Mouse (Mus musculus): ENCODE results near the gene Deup1. TPM values are rescaled to one million over a fixed set of nuclear protein-coding genes. Genes with fewer than 3 reads are reported as not detected.
A peak's percentile ranks its signal among the peaks of the same experiment; 100 is the strongest.

The Deup1 gene
- total and polyA plus RNA-seq, 2 experiments from 2014 or later, result 1.7 to 2.6 TPM

- Histone ChIP-seq H3K27me3 (ENCODE audit: insufficient read depth, low read length) (no peaks in the 10 kb centered on the region), H3K9ac (replicated peaks; ENCODE audit: low read length) (no peak overlapping the region), H3K4me2 (ENCODE audit: low read depth, low read length) (no peak overlapping the region), H3K27ac (no peak overlapping the region), H3K4me3 (ENCODE audit: low read length) (no peak overlapping the region), H3K4me1 (ENCODE audit: insufficient read depth, low read length) (no peaks in the 10 kb centered on the region), H3K9me3 (ENCODE audit: low read length) (no peaks in the 10 kb centered on the region), H3K36me3 (ENCODE audit: insufficient read depth, low read length) (no peaks in the 10 kb centered on the region)
- no peak for DNase-seq (ENCODE audit: low spot score)
- no peak for ATAC-seq
- 94% methylated on average over 9 of the region's 9 CpGs for WGBS
- TF ChIP-seq CTCF (IDR thresholded peaks at IDR 0.05; ENCODE audit: low read depth), result no peak
These were observed 48.8 kb downstream of the Deup1 start for GRCm38 (mm10) chr9:15578946-15579345.

DNA sequence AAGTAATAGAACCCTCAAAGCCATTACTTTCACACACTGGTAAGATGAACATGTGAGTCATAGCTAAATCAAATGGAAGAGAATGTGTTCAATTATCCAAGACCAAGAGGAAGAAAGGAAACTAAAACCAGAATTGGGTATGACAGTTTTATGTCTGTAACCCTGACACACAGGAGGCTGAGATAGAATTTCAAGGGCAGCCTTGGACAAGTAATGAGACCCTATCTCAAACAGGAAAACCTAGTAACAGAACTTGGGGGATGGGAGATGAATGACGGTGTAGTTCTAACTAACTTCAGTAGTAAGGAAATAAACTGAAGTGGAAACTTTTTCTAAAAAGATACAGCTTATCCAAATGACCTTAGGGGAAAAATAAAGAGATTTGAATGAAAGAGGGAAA is 49.3 kb downstream of the Deup1 start:
- no peak for TF ChIP-seq CTCF (IDR thresholded peaks at IDR 0.05; ENCODE audit: low read depth)
- no peak overlapping the region for H3K27ac ChIP-seq
- H3K4me2 ChIP-seq (ENCODE audit: low read depth, low read length), result no peak overlapping the region
- ATAC-seq (no peak), DNase-seq (ENCODE audit: low spot score) (no peak)
- 81% methylated on average over 1 of the region's 1 CpGs for WGBS
- no peaks in the 10 kb centered on the region for H3K9me3 ChIP-seq (ENCODE audit: low read length)
- H3K27me3 ChIP-seq (ENCODE audit: insufficient read depth, low read length), result no peaks in the 10 kb centered on the region
- no peak overlapping the region for H3K9ac ChIP-seq (replicated peaks; ENCODE audit: low read length)
- H3K4me3 ChIP-seq (ENCODE audit: low read length), result no peak overlapping the region
- H3K4me1 ChIP-seq (ENCODE audit: insufficient read depth, low read length), result no peaks in the 10 kb centered on the region
- H3K36me3 ChIP-seq (ENCODE audit: insufficient read depth, low read length), result no peaks in the 10 kb centered on the region

DNA sequence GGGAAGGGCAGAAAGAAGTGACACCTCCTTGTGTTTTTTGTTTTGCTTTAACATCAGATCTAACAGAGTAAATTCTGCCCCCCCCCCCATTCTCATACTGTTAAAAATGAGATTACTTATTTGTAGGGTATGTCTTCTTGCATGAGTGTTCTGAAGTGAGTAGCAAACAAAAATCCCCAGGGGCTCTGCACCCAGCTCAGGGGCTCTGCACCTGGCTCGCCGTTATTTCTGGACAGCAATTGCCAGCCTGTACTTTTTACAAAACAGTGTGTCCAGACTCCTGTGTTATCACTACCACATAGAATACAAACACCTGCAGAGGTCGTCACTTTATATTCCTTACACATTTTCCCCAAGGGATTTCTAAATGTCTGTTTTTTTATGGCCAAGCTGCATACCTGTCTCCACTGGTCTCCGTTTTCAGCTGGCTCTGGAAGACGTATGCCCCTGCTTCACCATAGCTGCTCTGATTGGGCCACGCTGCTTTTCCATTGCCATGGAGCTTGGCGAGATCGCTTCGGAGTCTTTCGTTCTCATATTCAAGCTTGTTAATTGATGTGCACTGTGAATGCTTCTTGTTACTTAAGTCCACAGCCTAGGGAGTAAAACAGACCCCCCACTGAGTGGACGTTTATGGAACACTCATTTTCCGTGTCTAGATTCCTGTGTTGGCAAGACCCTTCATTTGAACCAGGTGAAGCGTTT is 52.8 kb downstream of the Deup1 start:
- no peak overlapping the region for H3K4me3 ChIP-seq (ENCODE audit: low read length)
- ATAC-seq (no peak), DNase-seq (ENCODE audit: low spot score) (no peak)
- no peak overlapping the region for H3K4me2 ChIP-seq (ENCODE audit: low read depth, low read length)
- 69% methylated on average over 13 of the region's 13 CpGs for WGBS
- no peaks in the 10 kb centered on the region for H3K4me1 ChIP-seq (ENCODE audit: insufficient read depth, low read length)
- no peak overlapping the region for H3K27ac ChIP-seq
- no peaks in the 10 kb centered on the region for H3K9me3 ChIP-seq (ENCODE audit: low read length)
- H3K9ac ChIP-seq (replicated peaks; ENCODE audit: low read length), result no peak overlapping the region
- TF ChIP-seq CTCF (IDR thresholded peaks at IDR 0.05; ENCODE audit: low read depth), result no peak
- no peaks in the 10 kb centered on the region for H3K27me3 ChIP-seq (ENCODE audit: insufficient read depth, low read length)
- no peaks in the 10 kb centered on the region for H3K36me3 ChIP-seq (ENCODE audit: insufficient read depth, low read length)

GRCm38 (mm10) chr9:15562353-15562752 is 65.4 kb downstream of the Deup1 start:
- no peak for TF ChIP-seq CTCF (IDR thresholded peaks at IDR 0.05; ENCODE audit: low read depth)
- Histone ChIP-seq H3K9me3 (ENCODE audit: low read length) (no peaks in the 10 kb centered on the region), H3K27me3 (ENCODE audit: insufficient read depth, low read length) (no peaks in the 10 kb centered on the region), H3K4me2 (ENCODE audit: low read depth, low read length) (no peak overlapping the region), H3K9ac (replicated peaks; ENCODE audit: low read length) (no peak overlapping the region), H3K4me3 (ENCODE audit: low read length) (no peak overlapping the region), H3K36me3 (ENCODE audit: insufficient read depth, low read length) (no peaks in the 10 kb centered on the region), H3K27ac (no peak overlapping the region), H3K4me1 (ENCODE audit: insufficient read depth, low read length) (no peaks in the 10 kb centered on the region)
- no peak for DNase-seq (ENCODE audit: low spot score)
- no peak for ATAC-seq
- 85% methylated on average over 7 of the region's 7 CpGs for WGBS

DNA sequence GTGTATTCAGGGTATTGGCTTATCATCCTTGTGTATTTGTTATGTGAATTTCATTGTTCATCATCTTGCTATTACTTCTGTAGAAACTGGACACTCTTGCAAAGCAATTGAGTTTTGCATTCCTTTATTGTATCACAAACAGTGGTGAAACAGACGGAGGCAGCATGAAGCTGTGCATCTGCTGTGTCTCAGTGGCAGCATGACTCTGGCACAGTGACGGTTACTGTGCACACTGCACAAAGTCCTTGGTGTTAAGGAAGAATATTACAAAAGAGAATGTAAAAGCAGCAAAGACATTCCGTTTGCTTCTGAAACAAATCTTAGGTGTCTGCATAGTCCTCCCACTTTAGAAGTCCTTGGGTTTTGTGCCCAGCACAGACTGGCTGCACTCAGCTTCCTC is 67.3 kb downstream of the Deup1 start:
- Histone ChIP-seq H3K36me3 (ENCODE audit: insufficient read depth, low read length) (no peaks in the 10 kb centered on the region), H3K27ac (no peak overlapping the region), H3K9ac (replicated peaks; ENCODE audit: low read length) (no peak overlapping the region), H3K4me1 (ENCODE audit: insufficient read depth, low read length) (no peaks in the 10 kb centered on the region), H3K9me3 (ENCODE audit: low read length) (no peaks in the 10 kb centered on the region), H3K4me2 (ENCODE audit: low read depth, low read length) (no peak overlapping the region), H3K27me3 (ENCODE audit: insufficient read depth, low read length) (no peaks in the 10 kb centered on the region), H3K4me3 (ENCODE audit: low read length) (no peak overlapping the region)
- WGBS, result 47% methylated on average over 3 of the region's 3 CpGs
- no peak for TF ChIP-seq CTCF (IDR thresholded peaks at IDR 0.05; ENCODE audit: low read depth)
- no peak for DNase-seq (ENCODE audit: low spot score)
- no peak for ATAC-seq

DNA sequence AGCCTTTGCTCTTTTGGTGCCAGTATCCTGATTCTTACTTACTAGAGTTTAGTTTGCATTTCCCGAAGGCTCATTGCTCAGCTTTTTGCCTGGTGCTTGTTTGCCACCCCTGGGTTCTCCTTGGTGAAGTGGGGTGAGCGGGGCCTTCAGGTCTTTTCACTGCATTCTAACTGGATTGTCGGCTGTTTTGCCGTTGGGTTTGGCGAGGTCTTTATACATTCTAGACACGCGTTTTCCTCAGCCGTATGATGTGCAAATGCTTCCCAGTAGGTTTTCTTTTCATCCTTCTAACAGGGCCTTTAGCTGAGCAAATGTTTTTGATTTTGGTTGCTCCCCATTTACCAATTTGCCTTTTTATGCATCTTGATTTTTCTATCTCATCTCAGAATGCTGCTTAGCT is 74.4 kb downstream of the Deup1 start:
- H3K4me2 ChIP-seq (ENCODE audit: low read depth, low read length), result no peak overlapping the region
- ATAC-seq, result no peak
- DNase-seq (ENCODE audit: low spot score), result peak; percentile 15
- no peaks in the 10 kb centered on the region for H3K27me3 ChIP-seq (ENCODE audit: insufficient read depth, low read length)
- H3K9me3 ChIP-seq (ENCODE audit: low read length), result no peaks in the 10 kb centered on the region
- WGBS, result 51% methylated on average over 8 of the region's 8 CpGs
- no peak overlapping the region for H3K27ac ChIP-seq
- no peak for TF ChIP-seq CTCF (IDR thresholded peaks at IDR 0.05; ENCODE audit: low read depth)
- H3K36me3 ChIP-seq (ENCODE audit: insufficient read depth, low read length), result no peaks in the 10 kb centered on the region
- H3K9ac ChIP-seq (replicated peaks; ENCODE audit: low read length), result no peak overlapping the region
- no peaks in the 10 kb centered on the region for H3K4me1 ChIP-seq (ENCODE audit: insufficient read depth, low read length)
- H3K4me3 ChIP-seq (ENCODE audit: low read length), result no peak overlapping the region
